Mouse (Mus musculus) regulatory T cell (primary cell): ENCODE measurements around the gene Zscan4-ps1.
"Not testable (repeated sequence)": the region's sequence is repeated elsewhere in the genome, so short reads cannot be mapped to it uniquely, and the experiment has no call there.

ENCODE experiments used
- in situ Hi-C: fragments of 300-600 bp; cut with MboI, MseI; formaldehyde crosslinking; loops from one replicate; pipeline ENCODE4 v1.15.1; 2025; ENCODE audit warnings: high pct_unique_total_duplicates

Gene Zscan4-ps1

GRCm38 (mm10) chr7:11069591-11069990 lies at the start of gene Zscan4-ps1:
TSS of gene Zscan4-ps1 (minus strand) at chr7:11069691.
- in situ Hi-C loops: not testable (repeated sequence)
